Mouse (Mus musculus) heart, embryonic 16.5 days (tissue): ENCODE results near the gene Pms1. TPM values are rescaled to one million over a fixed set of nuclear protein-coding genes. Genes with fewer than 3 reads are reported as not detected.
"Not testable (repeated sequence)": the region's sequence is repeated elsewhere in the genome, so short reads cannot be mapped to it uniquely, and the experiment has no call there.

Experiments used
- ATAC-seq: fragments of 200-750 bp; cut with Nextera tagmentation; replicated peaks from 2 replicates; pipeline ENCODE4 v1.8.0; 2017; ENCODE audit warnings: moderate number of reproducible peaks; ENCODE audit not compliant: insufficient read depth, low FRiP score; ENCODE audit errors: extremely low read depth
- H3K27ac ChIP-seq: fragments of 300-500 bp; sonication (generic); 2 replicates; pipeline ENCODE4 v1.5.1; 2014; ENCODE audit warnings: mild to moderate bottlenecking, low read length, control low read depth, moderate library complexity
- H3K27me3 ChIP-seq: fragments of 300-500 bp; sonication (generic); 2 replicates; pipeline ENCODE4 v1.6.1; 2014; ENCODE audit warnings: low read length, mixed read lengths; ENCODE audit not compliant: control insufficient read depth, insufficient read depth
- H3K36me3 ChIP-seq: fragments of 300-500 bp; sonication (generic); 2 replicates; pipeline ENCODE4 v1.6.1; 2014; ENCODE audit not compliant: control insufficient read depth, insufficient read depth
- H3K4me1 ChIP-seq: fragments of 300-500 bp; sonication (generic); 2 replicates; pipeline ENCODE4 v1.6.1; 2014; ENCODE audit warnings: low read length, mixed read lengths; ENCODE audit not compliant: control insufficient read depth, insufficient read depth
- H3K4me2 ChIP-seq: fragments of 300-500 bp; sonication (generic); 2 replicates; pipeline ENCODE4 v1.6.1; 2014; ENCODE audit warnings: low read depth, mild to moderate bottlenecking, control low read depth, low read length
- H3K4me3 ChIP-seq: fragments of 300-500 bp; sonication (generic); 2 replicates; pipeline ENCODE4 v1.5.1; 2014; ENCODE audit warnings: mild to moderate bottlenecking, control low read depth, low read length
- H3K9ac ChIP-seq: fragments of 300-500 bp; sonication (generic); 2 replicates; pipeline ENCODE4 v1.6.1; 2014; ENCODE audit warnings: low read length, control low read depth
- H3K9me3 ChIP-seq: fragments of 300-500 bp; sonication (generic); replicated peaks from 2 replicates; pipeline ENCODE4 v1.6.1; 2016; ENCODE audit warnings: low read length; ENCODE audit not compliant: control insufficient read depth
- WGBS: fragments of 180-500 bp; shearing (Covaris S2); extraction: QIAGEN DNeasy Blood & Tissue Kit; methylation state at CpG from one replicate; pipeline ENCODE4 v1.1.7; 2014; 5-methylcytosine and 5-hydroxymethylcytosine counted together
- polyA plus RNA-seq: library from polyadenylated mRNA; unstranded; fragments of >200 nt; fragmentation: Nextera tagmentation; extraction: Ambion mirVana; gene quantifications from 2 replicates; pipeline ENCODE4 v1.2.1, GENCODE M21; 2015

Pms1 gene
- 9.4 and 10.3 TPM in 2 replicates for polyA plus RNA-seq

DNA sequence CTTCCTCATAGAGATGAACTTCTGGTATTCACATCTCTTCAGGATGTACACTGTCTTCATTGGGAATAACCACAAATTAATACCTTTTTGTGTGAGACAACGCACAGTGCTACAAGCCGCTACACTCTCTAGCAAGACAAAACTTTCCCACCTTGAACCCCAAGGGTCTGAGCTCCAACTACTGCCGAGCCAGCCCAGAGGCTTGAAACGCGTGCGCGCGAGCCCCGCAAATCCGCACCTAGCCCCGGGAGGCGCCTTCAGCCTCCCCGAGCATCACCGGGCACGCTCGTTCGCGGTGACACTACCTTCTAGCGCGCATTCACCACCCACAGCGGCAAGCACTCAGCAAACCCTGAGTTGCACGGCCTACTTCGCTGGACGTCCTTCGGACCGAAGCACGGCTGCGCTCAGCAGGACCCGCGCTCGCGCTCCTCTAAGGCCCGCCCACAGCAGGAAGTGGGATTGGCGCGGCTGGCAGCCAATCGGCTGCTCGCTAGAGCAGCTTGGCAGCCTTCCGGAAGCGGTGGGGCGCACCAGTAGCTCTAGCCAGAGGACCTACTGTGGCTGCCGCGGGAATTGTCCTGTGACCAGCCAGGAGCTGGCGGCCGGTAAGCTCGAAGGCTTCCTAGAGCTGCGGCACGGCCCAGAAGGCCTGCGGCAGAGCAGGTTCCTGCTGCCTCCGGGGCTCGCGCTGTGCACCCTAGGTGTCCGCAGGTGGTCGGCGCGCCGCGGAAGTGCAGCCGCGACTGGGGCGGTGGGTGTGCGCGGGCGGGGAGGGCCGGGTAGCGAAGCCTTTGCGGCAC lies at the start of gene Pms1, which contains the start of the genes Ormdl1 and Gm28778:
Gene Pms1, minus strand, starts transcription at position 438 of the 803 bp plus-strand sequence.
Gene Ormdl1, plus strand, starts transcription at position 515 of the 803 bp plus-strand sequence.
Gene Gm28778, plus strand, starts transcription at position 531 of the 803 bp plus-strand sequence.
- Histone ChIP-seq H3K36me3 (peaks cover 2% of the 10 kb centered on the region; the same call in 1 of the 2 replicates), H3K9me3 (no peaks in the 10 kb centered on the region), H3K4me2 (peak within 1 kb of the TSS; percentile 85), H3K9ac (peak within 1 kb of the TSS; percentile 95), H3K4me1 (peaks cover 4% of the 10 kb centered on the region; the same call in 1 of the 2 replicates), H3K27me3 (no peaks in the 10 kb centered on the region), H3K4me3 (peak within 1 kb of the TSS; percentile 96), H3K27ac (peak within 1 kb of the TSS; percentile 93)
- WGBS: under 1% methylated on average over 65 of the region's 66 CpGs
- peak; percentile 99 for ATAC-seq

DNA sequence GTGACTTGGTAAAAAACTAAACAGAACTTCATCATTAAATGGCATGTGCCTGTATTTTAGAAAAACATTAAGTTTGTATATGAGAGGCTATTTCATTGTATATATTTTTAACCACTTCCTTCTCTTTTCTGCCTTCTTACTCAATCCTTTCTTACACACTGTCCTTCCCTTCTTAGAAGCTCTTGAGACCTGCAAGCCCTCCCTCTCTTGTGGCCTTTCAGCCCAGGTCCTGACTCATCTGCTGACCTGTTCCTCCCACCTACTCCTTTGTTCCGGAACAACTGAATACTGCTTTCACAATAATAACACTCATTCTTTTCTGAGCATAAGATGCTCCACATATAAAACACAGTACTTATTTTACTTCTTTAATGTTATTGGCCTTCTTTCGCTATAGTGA lies 44.3 kb upstream of the Pms1 start:
- Histone ChIP-seq H3K9ac (no peak overlapping the region), H3K4me2 (no peak overlapping the region), H3K4me1 (no peaks in the 10 kb centered on the region), H3K27ac (no peak overlapping the region), H3K9me3 (peaks cover 4% of the 10 kb centered on the region), H3K4me3 (no peak overlapping the region), H3K27me3 (no peaks in the 10 kb centered on the region), H3K36me3 (peaks cover 35% of the 10 kb centered on the region)
- WGBS: 95% methylated on average over 2 of the region's 2 CpGs
- ATAC-seq: no peak

DNA sequence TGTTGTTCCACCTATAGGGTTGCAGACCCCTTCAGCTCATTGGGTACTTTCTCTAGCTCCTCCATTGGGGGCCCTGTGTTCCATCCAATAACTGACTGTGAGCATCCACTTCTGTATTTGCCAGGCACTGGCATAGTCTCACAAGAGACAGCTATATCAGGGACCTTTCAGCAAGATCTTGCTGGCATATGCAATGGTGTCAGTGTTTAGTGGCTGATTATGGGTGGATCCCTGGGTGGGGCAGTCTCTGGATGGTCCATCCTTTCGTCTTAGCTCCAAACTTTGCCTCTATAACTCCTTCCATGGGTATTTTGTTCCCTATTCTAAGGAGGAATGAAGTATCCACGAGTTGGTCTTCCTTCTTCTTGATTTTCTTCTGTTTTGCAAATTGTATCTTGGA lies 40.6 kb upstream of the Pms1 start:
- H3K27me3 ChIP-seq, H3K9me3 ChIP-seq, H3K4me2 ChIP-seq, H3K9ac ChIP-seq, ATAC-seq, H3K4me1 ChIP-seq, H3K27ac ChIP-seq, H3K4me3 ChIP-seq: not testable (repeated sequence)
- H3K36me3 ChIP-seq: peaks cover 12% of the 10 kb centered on the region
- WGBS: 60% methylated on average over 2 of the region's 2 CpGs

GRCm38 (mm10) chr1:53335465-53335864 lies 38.6 kb upstream of the Pms1 start:
- Histone ChIP-seq H3K9ac (no peak overlapping the region), H3K36me3 (no peaks in the 10 kb centered on the region), H3K4me1 (no peaks in the 10 kb centered on the region), H3K27me3 (no peaks in the 10 kb centered on the region), H3K9me3 (no peaks in the 10 kb centered on the region), H3K4me3 (no peak overlapping the region), H3K27ac (no peak overlapping the region), H3K4me2 (no peak overlapping the region)
- ATAC-seq: no peak

DNA sequence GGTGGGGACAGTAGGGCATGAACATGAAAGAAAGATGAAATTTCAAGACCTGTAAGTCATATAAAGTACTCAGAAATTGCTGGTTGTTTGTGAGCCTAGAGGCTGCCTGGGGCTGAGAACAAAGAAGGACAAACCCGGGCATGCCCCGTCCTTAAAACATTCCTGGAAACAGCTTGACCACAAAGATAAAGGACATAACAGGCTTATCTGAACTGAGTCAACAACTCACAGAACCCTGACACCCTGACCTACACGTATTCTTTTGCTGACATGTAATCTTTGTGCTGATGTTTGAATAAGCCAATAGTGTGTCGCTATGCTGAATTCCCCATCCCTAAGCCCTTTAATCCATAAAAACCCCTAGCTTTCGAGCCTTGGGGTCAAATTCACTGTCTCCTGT lies 36.7 kb upstream of the Pms1 start:
- not testable (repeated sequence) for H3K4me1 ChIP-seq, H3K4me2 ChIP-seq, H3K27ac ChIP-seq, H3K9me3 ChIP-seq, H3K9ac ChIP-seq, H3K4me3 ChIP-seq, ATAC-seq, H3K27me3 ChIP-seq, H3K36me3 ChIP-seq
- 44% methylated on average over 5 of the region's 5 CpGs for WGBS

GRCm38 (mm10) chr1:53324827-53325494 lies 28.1 kb upstream of the Pms1 start:
- 82% methylated on average over 5 of the region's 5 CpGs for WGBS
- no peaks in the 10 kb centered on the region for H3K9me3 ChIP-seq
- H3K4me1 ChIP-seq: no peaks in the 10 kb centered on the region
- no peak for ATAC-seq
- no peak overlapping the region for H3K4me3 ChIP-seq
- H3K4me2 ChIP-seq: no peak overlapping the region
- peaks cover 16% of the 10 kb centered on the region for H3K36me3 ChIP-seq
- H3K27me3 ChIP-seq: no peaks in the 10 kb centered on the region
- no peak overlapping the region for H3K9ac ChIP-seq
- H3K27ac ChIP-seq: no peak overlapping the region

GRCm38 (mm10) chr1:53324277-53324676 lies 27.5 kb upstream of the Pms1 start:
- Histone ChIP-seq H3K27me3 (no peaks in the 10 kb centered on the region), H3K9me3 (no peaks in the 10 kb centered on the region), H3K9ac (no peak overlapping the region), H3K27ac (no peak overlapping the region), H3K4me3 (no peak overlapping the region), H3K4me1 (no peaks in the 10 kb centered on the region), H3K4me2 (no peak overlapping the region), H3K36me3 (peaks cover 16% of the 10 kb centered on the region)
- ATAC-seq: no peak
- WGBS: 92% methylated on average over 1 of the region's 1 CpGs

- Histone ChIP-seq H3K36me3 (peaks cover 20% of the 10 kb centered on the region), H3K9me3 (no peaks in the 10 kb centered on the region), H3K9ac (no peak overlapping the region), H3K4me2 (no peak overlapping the region), H3K4me3 (no peak overlapping the region), H3K4me1 (no peaks in the 10 kb centered on the region), H3K27ac (no peak overlapping the region), H3K27me3 (no peaks in the 10 kb centered on the region)
- 89% methylated on average over 5 of the region's 5 CpGs for WGBS
- no peak for ATAC-seq
Observed at GRCm38 (mm10) chr1:53323254-53323653, 26.4 kb upstream of the Pms1 start.
